Mouse (Mus musculus): Measurements from ENCODE around the gene 9030624G23Rik. TPM values are rescaled to one million over a fixed set of nuclear protein-coding genes. Genes with fewer than 3 reads are reported as not detected.
"Not testable (repeated sequence)": the region's sequence is repeated elsewhere in the genome, so short reads cannot be mapped to it uniquely, and the experiment has no call there.

9030624G23Rik gene
- total RNA-seq (2021) (under 1 TPM; 0.75 to 0.86 TPM), polyA plus RNA-seq (2012; rRNA removed) (0.97 and 1.1 TPM in 2 replicates)
- long read RNA-seq: 0 reads

- peak; percentile 89 for DNase-seq
Observed at GRCm38 (mm10) chr12:24097108-24097520, at the start of gene 9030624G23Rik. Gene 9030624G23Rik, minus strand, starts transcription at chr12:24097246.

DNA sequence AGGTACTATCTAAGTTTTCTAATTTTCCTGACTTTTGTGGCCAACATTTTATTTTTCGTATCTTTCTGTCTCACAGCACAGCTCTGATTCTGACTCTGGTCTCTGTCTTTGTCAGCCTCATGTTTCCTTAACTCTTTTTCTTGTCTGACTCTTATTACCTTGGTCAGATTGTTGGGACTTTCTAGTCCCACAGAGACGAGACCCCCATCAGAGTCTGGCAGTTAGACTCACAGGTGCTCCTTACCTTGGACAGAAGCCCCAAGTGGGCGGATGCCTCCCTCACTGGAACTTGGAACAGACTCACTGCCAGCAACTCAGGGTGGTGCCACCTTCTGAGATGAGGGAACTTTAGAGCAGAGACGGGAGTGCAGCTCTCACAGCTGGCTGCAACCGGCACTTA, 13.9 kb downstream of the 9030624G23Rik start:
- DNase-seq: not testable (repeated sequence)

Measured in adrenal gland, adult 2 months (tissue).